11 mouse cellular contexts compared by ENCODE assay signal in genomic region chr3:122243416-122244167, GRCm38 (mm10). TPM values are rescaled to one million over a fixed set of nuclear protein-coding genes. Genes with fewer than 3 reads are reported as not detected.
A peak's percentile ranks its signal among the peaks of the same experiment; 100 is the strongest.
DNase-seq lines count a peak whose midpoint lies in the region; ATAC-seq and TF ChIP-seq lines count a peak whose summit lies in the region.
"Had no signal": no experiment of that assay in that cellular context is flagged by ENCODE, and none has a peak within 500 bp of the region (broad histone marks: within the 10 kb centered on the region; RNA-seq: fewer than 3 reads in every experiment).

No protein-coding gene starts in this region.

- TF ChIP-seq EP300 in stomach, postnatal 0 days (optimal IDR thresholded peaks at IDR 0.05): no peak

- peak overlapping the region; percentile 64 for H3K27ac ChIP-seq in heart, embryonic 11.5 days (ENCODE audit: low read depth, low read length)
- H3K27ac ChIP-seq in midbrain, embryonic 12.5 days (replicated peaks): no peak overlapping the region
- no peak overlapping the region for H3K27ac ChIP-seq in midbrain, embryonic 16.5 days (ENCODE audit: low read length)
- H3K27ac ChIP-seq in stomach, postnatal 0 days (replicated peaks): no peak overlapping the region
- H3K27ac ChIP-seq: heart, embryonic 15.5 days had no signal

- no peaks in the 10 kb centered on the region for H3K27me3 ChIP-seq in heart, embryonic 11.5 days (ENCODE audit: control insufficient read depth, insufficient read depth, low read length)
- H3K27me3 ChIP-seq in midbrain, embryonic 12.5 days: no peaks in the 10 kb centered on the region
- H3K27me3 ChIP-seq in midbrain, embryonic 16.5 days (ENCODE audit: control insufficient read depth, insufficient read depth, low read depth, low read length): no peaks in the 10 kb centered on the region
- no peaks in the 10 kb centered on the region for H3K27me3 ChIP-seq in stomach, postnatal 0 days (ENCODE audit: control insufficient read depth, insufficient read depth, low read length)

- peaks cover 15% of the 10 kb centered on the region for H3K4me1 ChIP-seq in heart, embryonic 11.5 days (ENCODE audit: control insufficient read depth, insufficient read depth, low read length)
- peaks cover 20% of the 10 kb centered on the region for H3K4me1 ChIP-seq in midbrain, embryonic 12.5 days
- H3K4me1 ChIP-seq in midbrain, embryonic 16.5 days (ENCODE audit: control insufficient read depth, insufficient read depth, low read length): peaks cover 18% of the 10 kb centered on the region
- H3K4me1 ChIP-seq in stomach, postnatal 0 days (replicated peaks; ENCODE audit: control insufficient read depth, insufficient read depth): peaks cover 2% of the 10 kb centered on the region; the same call in 1 of the 2 replicates

- no peak overlapping the region for H3K4me3 ChIP-seq in heart, embryonic 11.5 days (ENCODE audit: low read depth, low read length)
- H3K4me3 ChIP-seq in midbrain, embryonic 12.5 days: no peak overlapping the region
- H3K4me3 ChIP-seq in midbrain, embryonic 16.5 days (ENCODE audit: low read depth, low read length): no peak overlapping the region
- no peak overlapping the region for H3K4me3 ChIP-seq in stomach, postnatal 0 days (ENCODE audit: low read depth, low read length)
- H3K4me3 ChIP-seq: heart, embryonic 15.5 days had no signal

- no peaks in the 10 kb centered on the region for H3K9me3 ChIP-seq in heart, embryonic 11.5 days (replicated peaks; ENCODE audit: control insufficient read depth, low read length)
- H3K9me3 ChIP-seq in midbrain, embryonic 12.5 days: no peaks in the 10 kb centered on the region
- H3K9me3 ChIP-seq in midbrain, embryonic 16.5 days (replicated peaks; ENCODE audit: control insufficient read depth, low read length, poor library complexity, severe bottlenecking): no peaks in the 10 kb centered on the region
- no peaks in the 10 kb centered on the region for H3K9me3 ChIP-seq in stomach, postnatal 0 days (ENCODE audit: control insufficient read depth, low read length)
- H3K9me3 ChIP-seq: heart, embryonic 15.5 days had no signal

- WGBS in heart, embryonic 11.5 days (ENCODE audit: insufficient replicate concordance): 47% methylated on average over 14 of the region's 14 CpGs
- WGBS in midbrain, embryonic 12.5 days: 51% methylated on average over 14 of the region's 14 CpGs
- WGBS in midbrain, embryonic 16.5 days: 50% methylated on average over 14 of the region's 14 CpGs
- WGBS in stomach, postnatal 0 days: 39% methylated on average over 14 of the region's 14 CpGs

- TF ChIP-seq CTCF in stomach, postnatal 0 days (IDR thresholded peaks at IDR 0.05; ENCODE audit: low read depth): no peak

- no peak overlapping the region for H3K4me2 ChIP-seq in heart, embryonic 11.5 days
- H3K4me2 ChIP-seq in midbrain, embryonic 12.5 days (replicated peaks): no peak overlapping the region
- no peak overlapping the region for H3K4me2 ChIP-seq in midbrain, embryonic 16.5 days (ENCODE audit: low read length)
- no peak overlapping the region for H3K4me2 ChIP-seq in stomach, postnatal 0 days (replicated peaks; ENCODE audit: low read depth)
- H3K4me2 ChIP-seq: heart, embryonic 15.5 days had no signal

- DNase-seq in heart, adult 9 months (ENCODE audit: low spot score in 2 of 2): no peak
- peak; percentile 76 for DNase-seq in liver
- DNase-seq in stomach, postnatal 0 days (ENCODE audit: low spot score): peak; percentile 48
- no peak for DNase-seq in adrenal gland, postnatal 4 days (ENCODE audit: low spot score in 2 of 2)
- DNase-seq in urinary bladder, postnatal 4 days (ENCODE audit: low spot score in 2 of 2): no peak
- DNase-seq: thymus, postnatal 36 days had no signal

- no peak overlapping the region for H3K9ac ChIP-seq in heart, embryonic 11.5 days (ENCODE audit: low read depth, low read length)
- peak overlapping the region; percentile 28; the same call in 1 of the 2 replicates for H3K9ac ChIP-seq in midbrain, embryonic 12.5 days (replicated peaks)
- no peak overlapping the region for H3K9ac ChIP-seq in midbrain, embryonic 16.5 days (ENCODE audit: low read depth, low read length)
- 0 out of 2 replicates have a peak overlapping the region, but pooled peaks have one; percentile 13 for H3K9ac ChIP-seq in stomach, postnatal 0 days (ENCODE audit: low read length)
- H3K9ac ChIP-seq: heart, embryonic 15.5 days had no signal

- ATAC-seq in heart, embryonic 11.5 days (replicated peaks; ENCODE audit: insufficient number of reproducible peaks, low FRiP score, low TSS enrichment): no peak
- ATAC-seq in midbrain, embryonic 12.5 days (ENCODE audit: low FRiP score, low read depth): no peak
- no peak for ATAC-seq in midbrain, embryonic 16.5 days
- no peak for ATAC-seq in stomach, postnatal 0 days (ENCODE audit: low FRiP score, low TSS enrichment)
- ATAC-seq: CD4-positive, CD25-positive, alpha-beta regulatory T cell, adult 4 months had no signal

- H3K36me3 ChIP-seq in heart, embryonic 11.5 days (ENCODE audit: control insufficient read depth, insufficient read depth, low read length): no peaks in the 10 kb centered on the region
- H3K36me3 ChIP-seq in midbrain, embryonic 12.5 days: no peaks in the 10 kb centered on the region
- H3K36me3 ChIP-seq in midbrain, embryonic 16.5 days (ENCODE audit: control insufficient read depth, insufficient read depth, low read length): no peaks in the 10 kb centered on the region
- H3K36me3 ChIP-seq in stomach, postnatal 0 days (ENCODE audit: control insufficient read depth, insufficient read depth, low read length): no peaks in the 10 kb centered on the region
- H3K36me3 ChIP-seq: heart, embryonic 15.5 days had no signal

RNA-seq across cellular contexts. Expression of gene Gclm, which starts 1.8 kb away (rescaled TPM):
- polyA plus RNA-seq in heart, embryonic 11.5 days (2014; fragmentation: Nextera tagmentation; extraction: Ambion mirVana): 89.1 and 112 TPM in 2 replicates
- polyA plus RNA-seq in midbrain, embryonic 12.5 days (2016; fragmentation: Nextera tagmentation; extraction: Ambion mirVana): 57.5 and 58.3 TPM in 2 replicates
- 38.9 and 41.4 TPM in 2 replicates for polyA plus RNA-seq in midbrain, embryonic 16.5 days (2015; fragmentation: Nextera tagmentation; extraction: Ambion mirVana)
- 148 and 155 TPM in 2 replicates for polyA plus RNA-seq in stomach, postnatal 0 days (2015; fragmentation: Nextera tagmentation; extraction: Ambion mirVana)
- total RNA-seq in adrenal gland, postnatal 4 days (2021): 10 to 100 TPM; 74.6 to 88.1 TPM

RNA-seq across cellular contexts. Expression of gene Dnttip2, which starts 30.6 kb away (rescaled TPM):
- polyA plus RNA-seq in heart, embryonic 11.5 days (2014; fragmentation: Nextera tagmentation; extraction: Ambion mirVana): 58.7 and 59.9 TPM in 2 replicates
- 79.4 and 83.9 TPM in 2 replicates for polyA plus RNA-seq in midbrain, embryonic 12.5 days (2016; fragmentation: Nextera tagmentation; extraction: Ambion mirVana)
- 42.6 and 48.3 TPM in 2 replicates for polyA plus RNA-seq in midbrain, embryonic 16.5 days (2015; fragmentation: Nextera tagmentation; extraction: Ambion mirVana)
- polyA plus RNA-seq in stomach, postnatal 0 days (2015; fragmentation: Nextera tagmentation; extraction: Ambion mirVana): 37.1 and 39.2 TPM in 2 replicates
- 10 to 100 TPM; 47.4 to 52.4 TPM for total RNA-seq in adrenal gland, postnatal 4 days (2021)

RNA-seq across cellular contexts. Expression of gene Bcar3, which starts 50.3 kb away (rescaled TPM):
- 6.4 and 8.7 TPM in 2 replicates for polyA plus RNA-seq in heart, embryonic 11.5 days (2014; fragmentation: Nextera tagmentation; extraction: Ambion mirVana)
- 14.6 and 14.7 TPM in 2 replicates for polyA plus RNA-seq in midbrain, embryonic 12.5 days (2016; fragmentation: Nextera tagmentation; extraction: Ambion mirVana)
- polyA plus RNA-seq in midbrain, embryonic 16.5 days (2015; fragmentation: Nextera tagmentation; extraction: Ambion mirVana): 7.5 and 7.6 TPM in 2 replicates
- 12.1 and 12.6 TPM in 2 replicates for polyA plus RNA-seq in stomach, postnatal 0 days (2015; fragmentation: Nextera tagmentation; extraction: Ambion mirVana)
- 10 to 100 TPM; 47.6 to 54.2 TPM for total RNA-seq in adrenal gland, postnatal 4 days (2021)

Comparison
In these comparisons a context has a peak if more than half of its experiments do, and no peak if none do; other contexts are left out.
1. H3K9ac ChIP-seq: peak in midbrain, embryonic 12.5 days (single experiment) and stomach, postnatal 0 days (single experiment); none in heart, embryonic 11.5 days (single experiment) and midbrain, embryonic 16.5 days (single experiment).
2. DNase-seq: peak in liver (single experiment) and stomach, postnatal 0 days (single experiment); none in heart, adult 9 months (0 of 2), adrenal gland, postnatal 4 days (0 of 2) and urinary bladder, postnatal 4 days (0 of 2).